Mouse (Mus musculus): ENCODE data around the gene Tnxb. TPM values are rescaled to one million over a fixed set of nuclear protein-coding genes. Genes with fewer than 3 reads are reported as not detected.

The Tnxb gene
- 74.4 and 107 TPM in 2 replicates for polyA plus RNA-seq (2012; rRNA removed; ENCODE audit: low replicate concordance)

DNA sequence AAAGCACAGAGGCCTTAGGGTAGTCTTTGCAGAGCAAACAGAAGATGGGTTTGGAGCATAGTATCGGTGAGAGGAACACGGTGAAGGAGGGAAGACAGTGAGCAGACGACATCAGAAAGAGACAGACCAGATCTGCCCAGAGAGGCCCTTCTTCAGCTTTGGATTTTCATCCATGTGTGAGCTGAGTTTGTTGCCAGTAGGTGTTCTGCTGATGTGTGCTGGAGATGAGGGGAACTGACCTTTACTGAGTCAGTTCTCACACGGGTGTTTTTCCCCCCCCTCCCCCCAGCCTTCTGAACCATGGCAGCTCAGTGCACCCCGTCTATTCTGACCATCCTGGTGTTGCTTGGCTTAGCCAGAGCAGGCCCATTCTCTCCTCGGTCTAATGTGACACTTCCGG lies at the start of gene Tnxb:
Gene Tnxb, plus strand, starts transcription at position 301 of the 400 bp plus-strand sequence.

DNA sequence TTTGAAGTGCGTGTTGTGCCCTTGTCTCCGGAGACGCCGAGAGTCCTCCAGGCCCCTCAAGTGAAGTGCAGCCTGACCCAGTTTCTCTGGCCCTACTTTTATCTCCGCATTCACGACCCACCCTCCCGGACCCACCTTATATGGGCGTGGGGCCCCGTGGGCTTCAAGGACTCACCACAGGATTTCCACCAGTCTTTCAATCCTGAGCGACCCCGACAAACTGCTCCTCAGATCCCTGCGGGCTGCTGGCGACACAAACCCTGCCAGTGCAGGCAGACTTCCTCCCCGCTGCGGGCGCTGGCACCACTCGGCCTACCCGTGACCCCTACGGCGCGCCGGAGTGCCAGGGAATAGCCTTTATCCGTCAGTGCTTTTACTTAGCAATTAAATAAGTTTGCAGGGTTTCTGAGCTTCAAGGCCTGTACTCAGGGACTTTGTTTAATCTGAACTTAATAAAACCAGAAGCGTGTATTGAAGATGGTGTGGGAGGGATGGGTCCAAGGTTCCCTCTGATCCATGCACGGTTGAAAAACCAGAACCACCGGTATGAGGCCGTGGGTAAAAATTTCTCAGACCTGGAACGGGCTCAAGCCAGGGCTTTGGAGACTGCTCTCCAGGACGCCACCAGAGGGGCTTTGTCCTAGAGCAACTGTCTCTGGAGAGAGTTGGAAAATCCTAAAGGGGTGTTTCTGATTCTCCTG lies 42.2 kb upstream of the Tnxb start, which contains the start of gene Ppt2:
Gene Ppt2, minus strand, starts transcription at position 568 of the 701 bp plus-strand sequence.

DNA sequence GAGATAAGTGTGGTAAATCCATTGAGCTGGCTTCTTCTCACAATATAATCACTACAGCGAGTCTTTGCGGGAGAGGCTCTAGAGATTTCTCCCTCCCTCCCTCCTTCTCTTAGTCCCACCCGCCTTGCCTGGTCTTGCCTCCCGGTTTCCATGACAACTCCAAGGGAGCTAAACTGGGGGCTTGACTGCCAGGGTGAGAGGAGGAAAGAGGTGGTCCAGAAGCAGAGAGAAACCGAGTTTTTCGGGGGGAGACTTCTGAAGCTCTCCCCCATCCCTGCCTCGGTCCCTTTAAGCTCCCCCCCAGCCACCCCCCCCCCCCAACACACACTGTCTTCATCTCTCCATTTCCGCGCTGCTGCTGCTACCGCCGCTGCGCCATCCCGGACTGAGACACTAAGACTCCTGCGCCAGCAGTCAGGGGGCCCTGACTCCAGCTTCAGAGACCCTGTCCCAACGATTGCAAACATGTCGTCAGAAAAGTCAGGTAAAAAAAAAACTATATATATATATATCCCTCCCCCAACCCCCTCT lies 41.0 kb upstream of the Tnxb start, which contains the start of gene Prrt1:
Gene Prrt1, plus strand, starts transcription at position 313 of the 531 bp plus-strand sequence.

DNA sequence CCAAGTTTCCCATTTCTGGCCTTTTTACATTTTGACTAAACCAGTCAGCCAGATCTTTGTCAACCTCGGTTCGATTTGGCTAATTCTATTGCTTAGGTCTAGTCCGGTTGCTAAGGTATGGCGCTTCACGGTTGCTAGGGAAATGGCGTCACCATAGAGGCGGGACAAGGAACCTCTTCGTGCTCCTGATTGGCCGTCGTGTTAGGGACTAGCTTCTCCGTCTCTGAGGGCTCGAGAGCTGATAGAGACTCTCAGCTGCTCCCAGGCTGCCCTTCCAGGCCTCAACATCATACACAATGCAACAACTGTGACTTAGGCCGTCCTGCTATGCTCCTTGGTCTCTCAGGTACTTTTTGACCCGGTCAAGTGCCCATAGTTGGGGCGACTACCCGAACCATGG lies 25.7 kb upstream of the Tnxb start, which contains the start of gene Fkbpl:
Gene Fkbpl, plus strand, starts transcription at position 157 of the 400 bp plus-strand sequence.

DNA sequence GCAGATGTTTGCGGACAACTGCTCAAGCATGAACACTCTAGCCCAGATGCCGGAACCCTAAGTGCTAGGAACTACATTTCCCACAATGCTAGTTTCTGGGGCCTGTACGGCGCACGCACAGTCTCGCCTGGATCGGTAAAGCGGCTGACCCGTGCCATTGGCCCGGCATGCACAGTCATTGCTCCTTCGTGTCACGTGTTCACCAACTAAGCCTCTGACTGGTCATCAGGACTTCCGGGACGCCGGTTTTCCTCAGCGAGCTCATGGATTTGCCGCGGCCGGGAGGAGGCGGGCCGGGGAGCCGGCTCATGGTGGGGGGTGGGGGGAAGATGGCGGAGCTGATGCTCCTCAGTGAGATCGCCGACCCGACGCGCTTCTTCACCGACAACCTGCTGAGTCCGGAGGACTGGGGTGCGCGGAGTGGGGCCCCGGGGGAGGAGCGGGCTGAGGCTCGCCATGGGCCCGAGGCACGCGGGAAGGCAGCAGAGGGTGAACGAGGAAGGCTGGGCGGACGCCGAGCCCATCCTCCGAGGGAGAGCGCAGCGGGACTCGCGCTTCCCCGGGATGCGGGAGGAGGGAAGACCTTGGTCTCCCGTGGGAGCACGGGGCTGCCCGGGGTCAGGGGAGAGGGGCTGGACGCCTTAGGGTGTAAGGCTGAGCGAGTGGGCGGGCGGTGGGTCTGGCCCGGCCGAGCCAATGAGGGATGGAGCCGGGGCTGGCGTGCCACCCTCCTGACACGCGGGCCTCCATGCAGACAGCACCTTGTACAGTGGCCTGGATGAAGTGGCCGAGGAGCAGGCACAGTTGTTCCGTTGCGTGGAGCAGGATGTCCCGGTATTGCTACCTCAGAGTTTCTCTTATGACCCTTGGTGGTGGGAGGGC lies 23.2 kb upstream of the Tnxb start, which contains the start of gene Atf6b:
Gene Atf6b, plus strand, starts transcription at position 241 of the 882 bp plus-strand sequence.

DNA sequence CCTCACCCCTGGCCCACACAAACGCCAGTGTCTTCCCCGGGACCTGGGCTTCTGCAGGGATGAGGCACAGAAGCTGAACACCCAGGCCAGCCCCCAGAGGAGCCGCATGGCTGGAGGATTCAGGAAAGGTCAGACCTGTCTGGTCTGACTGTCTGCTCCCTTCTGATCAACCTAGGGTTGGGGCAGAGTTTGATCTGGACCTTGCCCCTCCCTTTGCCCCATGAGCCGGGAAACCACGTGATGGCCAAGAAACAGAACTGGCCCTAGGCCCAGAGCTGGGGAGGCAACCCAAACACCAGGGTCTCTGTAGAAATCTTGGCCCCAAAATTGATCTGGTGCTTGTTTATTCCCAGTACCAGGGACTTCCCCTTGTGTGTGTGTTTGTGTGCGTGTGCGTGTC lies 73.4 kb downstream of the Tnxb start, which contains the start of gene C4b:
Gene C4b, minus strand, starts transcription at position 164 of the 400 bp plus-strand sequence.

Other genes starting within 250 kb of the Tnxb start
- gene Btnl4, start 193.2 kb upstream of the Tnxb start, polyA plus RNA-seq (2012; rRNA removed; ENCODE audit: low replicate concordance) = not detected in 2 replicates
- gene Btnl6, start 153.2 kb upstream of the Tnxb start, polyA plus RNA-seq (2012; rRNA removed; ENCODE audit: low replicate concordance) = not detected in 2 replicates
- 24.6 and 49.4 TPM in 2 replicates for gene Notch4, start 106.3 kb upstream of the Tnxb start, polyA plus RNA-seq (2012; rRNA removed; ENCODE audit: low replicate concordance)
- gene Gpsm3, start 80.7 kb upstream of the Tnxb start, polyA plus RNA-seq (2012; rRNA removed; ENCODE audit: low replicate concordance) = 36.4 and 82.7 TPM in 2 replicates
- 51.4 and 73.4 TPM in 2 replicates for gene Pbx2, start 79.3 kb upstream of the Tnxb start, polyA plus RNA-seq (2012; rRNA removed; ENCODE audit: low replicate concordance)
- gene Ager, start 72.7 kb upstream of the Tnxb start, polyA plus RNA-seq (2012; rRNA removed; ENCODE audit: low replicate concordance) = 3.5 and 7.0 TPM in 2 replicates
- gene Rnf5, start 66.8 kb upstream of the Tnxb start, polyA plus RNA-seq (2012; rRNA removed; ENCODE audit: low replicate concordance) = 70.5 and 113 TPM in 2 replicates
- 298 and 323 TPM in 2 replicates for gene Agpat1, start 66.3 kb upstream of the Tnxb start, polyA plus RNA-seq (2012; rRNA removed; ENCODE audit: low replicate concordance)
- 5.0 and 5.6 TPM in 2 replicates for gene Egfl8, start 54.6 kb upstream of the Tnxb start, polyA plus RNA-seq (2012; rRNA removed; ENCODE audit: low replicate concordance)
- gene Ppt2, start 42.0 kb upstream of the Tnxb start, polyA plus RNA-seq (2012; rRNA removed; ENCODE audit: low replicate concordance) = 45.7 and 50.6 TPM in 2 replicates
- gene Prrt1, start 41.0 kb upstream of the Tnxb start, polyA plus RNA-seq (2012; rRNA removed; ENCODE audit: low replicate concordance) = 16.4 and 33.2 TPM in 2 replicates
- 4.5 and 7.3 TPM in 2 replicates for gene Fkbpl, start 25.8 kb upstream of the Tnxb start, polyA plus RNA-seq (2012; rRNA removed; ENCODE audit: low replicate concordance)
- gene Atf6b, start 23.4 kb upstream of the Tnxb start, polyA plus RNA-seq (2012; rRNA removed; ENCODE audit: low replicate concordance) = 70.2 and 126 TPM in 2 replicates
- 184 and 192 TPM in 2 replicates for gene C4b, start 73.3 kb downstream of the Tnxb start, polyA plus RNA-seq (2012; rRNA removed; ENCODE audit: low replicate concordance)
- 0.11 and 0.60 TPM in 2 replicates for gene Cyp21a1, start 134.0 kb downstream of the Tnxb start, polyA plus RNA-seq (2012; rRNA removed; ENCODE audit: low replicate concordance)
- 48.6 and 50.3 TPM in 2 replicates for gene Stk19, start 166.4 kb downstream of the Tnxb start, polyA plus RNA-seq (2012; rRNA removed; ENCODE audit: low replicate concordance)
- 72.8 and 80.9 TPM in 2 replicates for gene Dxo, start 166.5 kb downstream of the Tnxb start, polyA plus RNA-seq (2012; rRNA removed; ENCODE audit: low replicate concordance)
- gene Skiv2l, start 179.7 kb downstream of the Tnxb start, polyA plus RNA-seq (2012; rRNA removed; ENCODE audit: low replicate concordance) = 77.4 and 105 TPM in 2 replicates
- 18.7 and 20.6 TPM in 2 replicates for gene Nelfe, start 179.9 kb downstream of the Tnxb start, polyA plus RNA-seq (2012; rRNA removed; ENCODE audit: low replicate concordance)
- gene Cfb, start 192.0 kb downstream of the Tnxb start, polyA plus RNA-seq (2012; rRNA removed; ENCODE audit: low replicate concordance) = 70.0 and 71.7 TPM in 2 replicates
- gene Zbtb12, start 208.9 kb downstream of the Tnxb start, polyA plus RNA-seq (2012; rRNA removed; ENCODE audit: low replicate concordance) = 13.1 and 14.3 TPM in 2 replicates
- 0.06 and 0.07 TPM in 2 replicates for gene Gm20547, start 211.5 kb downstream of the Tnxb start, polyA plus RNA-seq (2012; rRNA removed; ENCODE audit: low replicate concordance)
- gene C2, start 227.7 kb downstream of the Tnxb start, polyA plus RNA-seq (2012; rRNA removed; ENCODE audit: low replicate concordance) = 46.9 and 64.7 TPM in 2 replicates
- 189 and 339 TPM in 2 replicates for gene Ehmt2, start 227.9 kb downstream of the Tnxb start, polyA plus RNA-seq (2012; rRNA removed; ENCODE audit: low replicate concordance)
- gene Slc44a4, start 243.9 kb downstream of the Tnxb start, polyA plus RNA-seq (2012; rRNA removed; ENCODE audit: low replicate concordance) = 7.4 and 9.2 TPM in 2 replicates